Mouse (Mus musculus) forebrain, embryonic 10.5 days (tissue): ENCODE measurements around the gene Cypt14. TPM values are rescaled to one million over a fixed set of nuclear protein-coding genes. Genes with fewer than 3 reads are reported as not detected.
"Not testable (repeated sequence)": the region's sequence is repeated elsewhere in the genome, so short reads cannot be mapped to it uniquely, and the experiment has no call there.

Experiments
- DNase-seq: peaks from one replicate; pipeline ENCODE4 v3.0.0-alpha.2; 2017; ENCODE audit warnings: low spot score; ENCODE audit errors: extremely low spot score
- H3K27ac ChIP-seq: fragments of 300-500 bp; sonication (generic); 2 replicates; pipeline ENCODE4 v1.5.1; 2016; ENCODE audit warnings: mild to moderate bottlenecking
- H3K27me3 ChIP-seq: fragments of 300-500 bp; sonication (generic); 2 replicates; pipeline ENCODE4 v1.6.1; 2016; ENCODE audit warnings: mild to moderate bottlenecking; ENCODE audit not compliant: poor library complexity, severe bottlenecking
- H3K36me3 ChIP-seq: fragments of 300-500 bp; sonication (generic); replicated peaks from 2 replicates; pipeline ENCODE4 v1.6.1; 2016; ENCODE audit warnings: mild to moderate bottlenecking, moderate library complexity
- H3K4me1 ChIP-seq: fragments of 300-500 bp; sonication (generic); 2 replicates; pipeline ENCODE4 v1.6.1; 2016
- H3K4me3 ChIP-seq: fragments of 300-500 bp; sonication (generic); 2 replicates; pipeline ENCODE4 v1.5.1; 2016; ENCODE audit warnings: mild to moderate bottlenecking, moderate library complexity
- H3K9me3 ChIP-seq: fragments of 300-500 bp; sonication (generic); 2 replicates; pipeline ENCODE4 v1.6.1; 2016; ENCODE audit warnings: mild to moderate bottlenecking, moderate library complexity
- WGBS: fragments of 180-500 bp; shearing (Covaris S2); methylation state at CpG from one replicate; pipeline ENCODE4 v1.1.7; 2016; 5-methylcytosine and 5-hydroxymethylcytosine counted together
- polyA plus RNA-seq: library from polyadenylated mRNA; unstranded; fragments of >200 nt; fragmentation: Nextera tagmentation; extraction: Ambion mirVana; gene quantifications from 2 replicates; pipeline ENCODE4 v1.2.1, GENCODE M21; 2016

The Cypt14 gene
- not detected in 2 replicates for polyA plus RNA-seq

GRCm38 (mm10) chrX:39863504-39863903, at the start of gene Cypt14:
Cypt14 (minus strand) TSS chrX:39863604.
- WGBS, result 88% methylated on average over 2 of the region's 2 CpGs
- not testable (repeated sequence) for H3K27me3 ChIP-seq

More at GRCm38 (mm10) chrX:39863504-39863903, at the start of gene Cypt14:
- not testable (repeated sequence) for DNase-seq, H3K27ac ChIP-seq, H3K9me3 ChIP-seq, H3K4me1 ChIP-seq, H3K36me3 ChIP-seq, H3K4me3 ChIP-seq
